Mouse (Mus musculus): ENCODE data around the gene Fam114a1. TPM values are rescaled to one million over a fixed set of nuclear protein-coding genes. Genes with fewer than 3 reads are reported as not detected.

Gene Fam114a1
- total and polyA plus RNA-seq, 3 experiments: 10.7 to 16.7 (median 13.3) TPM

DNA sequence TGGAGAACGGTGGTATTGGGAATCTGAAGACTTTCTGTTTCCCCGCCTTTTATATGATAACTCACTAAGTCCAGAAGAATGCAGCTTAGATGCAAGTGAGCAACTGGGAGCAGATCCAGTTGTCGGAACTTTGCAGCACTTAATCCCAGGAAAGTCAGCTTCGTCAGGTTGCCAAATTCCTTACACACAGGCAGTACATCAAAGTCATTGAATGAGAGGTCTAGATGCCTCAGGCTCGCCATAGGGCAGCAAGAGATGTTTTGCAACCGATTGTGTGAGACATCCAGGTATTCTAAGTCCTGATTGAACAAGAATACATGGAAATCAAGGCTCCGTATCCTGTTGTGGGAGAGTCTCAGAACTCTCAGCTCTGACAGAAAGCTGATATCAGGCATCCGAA lies 14.9 kb upstream of the Fam114a1 start:
- no peak overlapping the region for H3K4me3 ChIP-seq
- H3K4me1 ChIP-seq (ENCODE audit: control insufficient read depth, insufficient read depth, low read length): no peaks in the 10 kb centered on the region
- WGBS: 48% methylated on average over 8 of the region's 8 CpGs
- H3K27me3 ChIP-seq (ENCODE audit: control insufficient read depth, insufficient read depth, low read length): no peaks in the 10 kb centered on the region
- no peaks in the 10 kb centered on the region for H3K79me2 ChIP-seq (replicated peaks; ENCODE audit: control insufficient read depth, insufficient read depth, low read length)
- DNase-seq: no peak
- TF ChIP-seq POLR2A (IDR thresholded peaks at IDR 0.05; ENCODE audit: insufficient read depth, low read depth, low read length) (no peak), CTCF (IDR thresholded peaks at IDR 0.05) (no peak), EP300 (IDR thresholded peaks at IDR 0.05; ENCODE audit: insufficient read depth, low read depth, low read length) (no peak)
- no peaks in the 10 kb centered on the region for H3K36me3 ChIP-seq (ENCODE audit: control insufficient read depth, insufficient read depth, low read length)
- no peak overlapping the region for H3K9ac ChIP-seq (ENCODE audit: low read depth, low read length)
- H3K27ac ChIP-seq: no peak overlapping the region; the same call in 1 of the 2 replicates
- intact Hi-C loops (cut with DNase I): loop anchor here (10.0 kb wide), 1 partner anchor 70 kb away; no protein-coding TSS in a partner anchor

DNA sequence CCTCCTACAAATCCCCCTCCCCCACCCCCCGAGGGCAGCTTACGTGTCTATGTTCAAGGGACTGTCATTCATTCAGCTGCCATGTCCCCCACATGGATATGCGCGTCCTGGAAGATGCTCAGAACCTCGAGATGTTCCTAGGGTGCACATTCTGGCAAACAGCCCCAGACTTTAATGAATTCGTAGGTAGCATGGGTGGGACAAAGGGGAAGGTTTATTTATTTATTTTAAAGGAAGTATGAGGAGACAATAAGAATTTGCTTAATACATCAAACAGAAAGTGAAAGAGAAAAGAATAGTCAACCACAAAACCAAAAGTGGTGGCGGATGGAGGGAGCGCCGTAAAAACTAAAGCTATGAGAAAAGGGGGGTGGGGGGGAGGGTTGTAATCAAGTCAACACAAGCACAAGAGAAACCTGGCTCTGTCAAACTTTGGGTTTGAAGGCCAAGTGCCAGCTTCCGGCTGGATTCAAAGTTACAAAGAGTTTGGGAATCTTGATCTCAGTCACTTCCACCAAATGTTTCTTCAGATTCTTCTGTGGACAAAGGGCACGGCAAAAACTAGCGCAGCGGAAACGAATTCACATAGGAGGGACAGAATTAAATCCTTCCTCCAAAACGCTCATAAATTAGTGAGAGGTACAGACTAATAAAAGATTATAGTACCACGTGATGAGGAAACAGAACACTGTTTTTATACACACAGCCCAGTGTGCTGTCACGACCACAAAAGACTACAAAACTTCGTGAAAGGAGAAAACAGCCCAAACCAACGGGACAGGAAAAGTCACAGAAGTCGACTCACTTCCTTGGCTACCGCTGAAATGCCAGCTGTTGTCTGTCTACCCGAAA lies 10.7 kb upstream of the Fam114a1 start:
- Histone ChIP-seq H3K4me3 (peak overlapping the region; percentile 45), H3K9ac (ENCODE audit: low read depth, low read length) (no peak overlapping the region), H3K27me3 (ENCODE audit: control insufficient read depth, insufficient read depth, low read length) (no peaks in the 10 kb centered on the region), H3K27ac (peak overlapping the region; percentile 75), H3K36me3 (ENCODE audit: control insufficient read depth, insufficient read depth, low read length) (no peaks in the 10 kb centered on the region), H3K79me2 (replicated peaks; ENCODE audit: control insufficient read depth, insufficient read depth, low read length) (no peaks in the 10 kb centered on the region), H3K4me1 (ENCODE audit: control insufficient read depth, insufficient read depth, low read length) (no peaks in the 10 kb centered on the region)
- peak; percentile 27 for DNase-seq
- intact Hi-C loops (cut with DNase I): loop anchor here (10.0 kb wide), 1 partner anchor 74 kb away; no protein-coding TSS in a partner anchor
- 60% methylated on average over 22 of the region's 22 CpGs for WGBS
- TF ChIP-seq EP300 (IDR thresholded peaks at IDR 0.05; ENCODE audit: insufficient read depth, low read depth, low read length) (no peak), CTCF (IDR thresholded peaks at IDR 0.05) (no peak), POLR2A (IDR thresholded peaks at IDR 0.05; ENCODE audit: insufficient read depth, low read depth, low read length) (no peak)

DNA sequence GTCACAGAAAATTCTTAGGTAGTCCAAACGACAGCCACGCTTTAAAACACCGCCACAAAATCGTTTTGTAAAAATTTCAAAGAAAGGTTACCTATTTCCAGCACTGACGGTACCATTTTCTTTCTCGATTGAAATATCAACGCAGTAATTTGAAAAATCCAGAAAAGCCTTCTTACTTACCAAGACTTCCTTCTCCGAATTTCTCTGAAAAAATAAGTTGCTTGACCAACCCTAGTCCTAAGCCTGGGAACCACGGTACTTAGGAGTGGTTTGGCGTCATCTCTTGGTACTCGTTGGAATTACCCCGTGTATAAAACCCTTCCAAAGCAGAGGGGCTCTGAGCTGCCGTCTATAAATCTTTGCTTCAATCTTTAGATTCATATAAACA lies 10.0 kb upstream of the Fam114a1 start, which contains the start of gene Tlr6:
Gene Tlr6 (minus strand): TSS at position 255 of the 388 bp plus-strand sequence.
- 66% methylated on average over 13 of the region's 13 CpGs for WGBS
- TF ChIP-seq POLR2A (IDR thresholded peaks at IDR 0.05; ENCODE audit: insufficient read depth, low read depth, low read length): no peak
- no peak for TF ChIP-seq EP300 (IDR thresholded peaks at IDR 0.05; ENCODE audit: insufficient read depth, low read depth, low read length)
- peak; percentile 91 for TF ChIP-seq CTCF (IDR thresholded peaks at IDR 0.05)
- Histone ChIP-seq H3K27me3 (ENCODE audit: control insufficient read depth, insufficient read depth, low read length) (no peaks in the 10 kb centered on the region), H3K9ac (ENCODE audit: low read depth, low read length) (no peak within 1 kb of the TSS), H3K4me3 (peak within 1 kb of the TSS; percentile 45), H3K27ac (peak within 1 kb of the TSS; percentile 75), H3K79me2 (replicated peaks; ENCODE audit: control insufficient read depth, insufficient read depth, low read length) (no peaks in the 10 kb centered on the region), H3K36me3 (ENCODE audit: control insufficient read depth, insufficient read depth, low read length) (no peaks in the 10 kb centered on the region), H3K4me1 (ENCODE audit: control insufficient read depth, insufficient read depth, low read length) (no peaks in the 10 kb centered on the region)
- peak; percentile 65 to 68 for DNase-seq
- intact Hi-C loops (cut with DNase I): loop anchor here (10.0 kb wide), 2 partner anchors 75 to 665 kb away; no protein-coding TSS in a partner anchor

DNA sequence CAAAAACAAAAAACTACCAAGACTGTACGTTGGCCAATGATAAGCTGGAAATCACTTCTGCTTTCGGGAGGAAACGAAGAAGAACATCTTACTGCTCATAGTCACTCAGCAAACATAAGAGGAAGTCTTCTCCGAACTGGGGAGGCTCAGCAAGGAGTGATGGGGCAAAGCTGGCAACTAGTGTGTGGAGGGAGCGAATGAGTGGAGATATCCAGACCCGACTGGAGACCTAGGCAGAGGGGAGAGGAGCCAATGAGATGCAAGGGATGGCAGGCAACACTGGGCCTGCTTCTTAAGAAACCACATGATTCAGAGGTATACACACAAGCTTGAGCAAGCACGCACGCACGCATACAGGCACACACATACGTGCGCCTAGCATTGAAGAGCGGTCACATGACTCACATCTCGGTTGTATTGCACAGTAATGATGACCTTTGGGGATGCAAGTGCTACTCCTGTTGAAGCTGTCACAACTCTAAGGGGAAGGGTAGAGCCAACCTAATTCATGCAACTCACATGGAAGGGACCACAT lies 8.9 kb upstream of the Fam114a1 start:
- no peaks in the 10 kb centered on the region for H3K36me3 ChIP-seq (ENCODE audit: control insufficient read depth, insufficient read depth, low read length)
- H3K4me1 ChIP-seq (ENCODE audit: control insufficient read depth, insufficient read depth, low read length): no peaks in the 10 kb centered on the region
- H3K79me2 ChIP-seq (replicated peaks; ENCODE audit: control insufficient read depth, insufficient read depth, low read length): no peaks in the 10 kb centered on the region
- 76% methylated on average over 13 of the region's 13 CpGs for WGBS
- intact Hi-C loops (cut with DNase I): loop anchor here (10.0 kb wide), 1 partner anchor 666 kb away; no protein-coding TSS in a partner anchor
- H3K27me3 ChIP-seq (ENCODE audit: control insufficient read depth, insufficient read depth, low read length): no peaks in the 10 kb centered on the region
- H3K9ac ChIP-seq (ENCODE audit: low read depth, low read length): no peak overlapping the region
- no peak for TF ChIP-seq CTCF (IDR thresholded peaks at IDR 0.05)
- TF ChIP-seq POLR2A (IDR thresholded peaks at IDR 0.05; ENCODE audit: insufficient read depth, low read depth, low read length): no peak
- no peak for TF ChIP-seq EP300 (IDR thresholded peaks at IDR 0.05; ENCODE audit: insufficient read depth, low read depth, low read length)
- no peak overlapping the region for H3K27ac ChIP-seq
- no peak overlapping the region for H3K4me3 ChIP-seq
- DNase-seq: peak; percentile 32 to 43

DNA sequence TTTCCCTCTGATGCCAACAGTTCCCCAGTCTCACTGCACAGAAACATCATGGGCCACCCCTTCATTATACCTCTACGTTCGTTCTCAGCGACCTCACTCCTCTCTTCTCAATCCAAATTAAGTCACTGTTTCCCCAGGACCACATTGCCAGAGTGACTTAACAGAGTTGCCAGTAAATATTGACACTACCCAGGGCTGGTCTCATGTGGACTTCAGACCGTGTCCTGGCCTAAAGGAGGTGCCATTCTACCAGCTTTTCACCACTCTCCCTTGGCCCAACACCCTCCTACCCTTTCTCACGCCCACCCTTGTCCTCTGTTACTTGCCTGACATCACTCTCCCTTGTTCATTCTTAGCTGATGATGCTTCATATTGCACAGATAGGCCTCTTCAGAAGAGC lies 6.6 kb upstream of the Fam114a1 start:
- H3K27me3 ChIP-seq (ENCODE audit: control insufficient read depth, insufficient read depth, low read length): no peaks in the 10 kb centered on the region

More for the DNA sequence above, 6.6 kb upstream of the Fam114a1 start:
- no peak overlapping the region for H3K4me3 ChIP-seq
- no peak overlapping the region for H3K27ac ChIP-seq
- no peaks in the 10 kb centered on the region for H3K4me1 ChIP-seq (ENCODE audit: control insufficient read depth, insufficient read depth, low read length)
- 78% methylated on average over 5 of the region's 5 CpGs for WGBS
- no peaks in the 10 kb centered on the region for H3K79me2 ChIP-seq (replicated peaks; ENCODE audit: control insufficient read depth, insufficient read depth, low read length)
- no peak overlapping the region for H3K9ac ChIP-seq (ENCODE audit: low read depth, low read length)
- no peak for DNase-seq
- TF ChIP-seq EP300 (IDR thresholded peaks at IDR 0.05; ENCODE audit: insufficient read depth, low read depth, low read length): no peak
- no peak for TF ChIP-seq POLR2A (IDR thresholded peaks at IDR 0.05; ENCODE audit: insufficient read depth, low read depth, low read length)
- no peak for TF ChIP-seq CTCF (IDR thresholded peaks at IDR 0.05)
- no peaks in the 10 kb centered on the region for H3K36me3 ChIP-seq (ENCODE audit: control insufficient read depth, insufficient read depth, low read length)
- intact Hi-C loops (cut with DNase I): loop anchor here (10.0 kb wide), 1 partner anchor 668 kb away; no protein-coding TSS in a partner anchor

Measured in heart, adult 2 months (tissue).